Mouse (Mus musculus): ENCODE results near the gene Chordc1. TPM values are rescaled to one million over a fixed set of nuclear protein-coding genes. Genes with fewer than 3 reads are reported as not detected.

Chordc1 gene
- polyA plus RNA-seq, 2 experiments, result 15.6 to 35.0 TPM

DNA sequence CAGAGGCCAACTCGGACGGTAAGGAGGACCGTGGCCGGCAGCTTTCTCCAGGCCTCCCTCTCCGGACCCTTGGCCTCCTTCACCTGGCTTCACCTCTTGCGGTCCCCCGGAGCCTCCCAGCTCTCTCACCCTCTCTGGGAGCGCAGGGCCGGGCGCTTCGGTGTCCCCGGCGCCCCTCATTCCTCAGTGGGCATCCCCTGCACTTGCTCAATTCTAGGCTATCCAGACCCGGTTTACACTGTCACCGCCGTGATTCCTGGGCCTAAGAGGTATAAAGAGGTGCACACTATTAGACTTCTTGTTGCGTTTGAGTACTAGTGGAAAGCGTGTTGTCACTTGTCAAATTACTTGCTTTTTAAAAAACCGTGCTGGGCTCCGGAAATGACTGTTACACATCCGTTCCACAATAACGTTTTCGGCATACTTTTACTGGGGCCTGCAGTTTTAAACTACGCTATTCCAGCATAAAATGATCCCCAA, 558 bp downstream of the Chordc1 start:
- no peaks in the 10 kb centered on the region for H3K27me3 ChIP-seq (ENCODE audit: control insufficient read depth, insufficient read depth, low read length)
- H3K36me3 ChIP-seq (replicated peaks; ENCODE audit: control insufficient read depth, insufficient read depth, low read depth), result no peaks in the 10 kb centered on the region
- no peaks in the 10 kb centered on the region for H3K9me3 ChIP-seq (ENCODE audit: control insufficient read depth, low read length)
- peak overlapping the region; percentile 93 for H3K9ac ChIP-seq (replicated peaks)
- peak overlapping the region; percentile 84 to 90 for H3K4me3 ChIP-seq (ENCODE audit: insufficient read depth in 1 of 2, low read depth in 2 of 2, low read length in 2 of 2)
- H3K4me2 ChIP-seq (ENCODE audit: low read depth), result peak overlapping the region; percentile 77
- DNase-seq (ENCODE audit: low read depth in 3 of 3, low spot score in 3 of 3) (peak in 1 of 3 experiments; percentile 19), ATAC-seq (ENCODE audit: insufficient read depth) (peak; percentile 56)
- TF ChIP-seq EP300 (IDR thresholded peaks at IDR 0.05; ENCODE audit: low read depth), result no peak
- TF ChIP-seq CTCF (IDR thresholded peaks at IDR 0.05; ENCODE audit: low read depth), result no peak
- WGBS (ENCODE audit: insufficient replicate concordance), result under 1% methylated on average over 24 of the region's 24 CpGs
- peak overlapping the region; percentile 70 for H3K27ac ChIP-seq
- peaks cover 0 to 4% of the 10 kb centered on the region in 2 experiments; a peak in 2 of 4 replicates for H3K4me1 ChIP-seq (replicated peaks; ENCODE audit: control insufficient read depth in 2 of 2, insufficient read depth in 2 of 2, low read length in 1 of 2)

DNA sequence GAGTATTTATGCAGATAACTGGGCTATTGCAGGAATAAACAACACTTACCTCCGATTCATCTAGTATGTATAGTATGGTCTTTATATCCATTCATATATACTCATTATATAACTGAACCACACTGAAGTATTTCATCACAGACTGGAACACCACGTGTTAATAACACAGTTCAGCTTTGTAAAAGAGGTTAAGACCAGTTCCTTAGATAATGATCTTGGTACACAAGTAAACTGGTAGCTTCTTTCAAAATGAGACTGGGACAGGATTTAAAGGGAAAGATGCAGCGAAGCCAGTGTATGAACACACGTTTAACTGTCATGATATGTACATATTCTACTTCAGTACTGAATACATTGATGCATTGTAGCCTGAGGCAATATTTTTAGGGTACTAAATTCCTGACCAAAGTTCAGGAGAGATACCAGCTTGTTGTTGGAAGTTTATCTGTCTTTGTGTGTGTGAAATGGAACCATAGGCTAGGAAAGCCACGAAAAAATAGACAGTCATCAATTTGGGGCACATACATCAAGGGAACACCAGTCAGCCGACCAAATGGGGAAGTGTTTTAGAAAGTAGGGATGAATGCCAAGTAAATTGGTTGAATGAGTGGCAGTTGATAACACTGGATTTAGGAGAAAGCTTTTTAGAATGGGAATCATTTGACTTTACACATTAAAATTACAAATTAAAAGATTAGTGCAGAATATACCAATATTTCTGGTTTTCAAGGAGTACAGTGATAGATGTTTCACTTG, 1.3 kb downstream of the Chordc1 start:
- Histone ChIP-seq H3K4me2 (ENCODE audit: low read depth) (peak overlapping the region; percentile 77), H3K9me3 (ENCODE audit: control insufficient read depth, low read length) (no peaks in the 10 kb centered on the region), H3K4me3 (ENCODE audit: insufficient read depth in 1 of 2, low read depth in 2 of 2, low read length in 2 of 2) (peak overlapping the region; percentile 84 to 90), H3K27me3 (ENCODE audit: control insufficient read depth, insufficient read depth, low read length) (no peaks in the 10 kb centered on the region), H3K9ac (replicated peaks) (peak overlapping the region; percentile 93), H3K36me3 (replicated peaks; ENCODE audit: control insufficient read depth, insufficient read depth, low read depth) (no peaks in the 10 kb centered on the region), H3K27ac (no peak overlapping the region; the same call in 1 of the 2 replicates), H3K4me1 (replicated peaks; ENCODE audit: control insufficient read depth in 2 of 2, insufficient read depth in 2 of 2, low read length in 1 of 2) (peaks cover 0 to 4% of the 10 kb centered on the region in 2 experiments; a peak in 2 of 4 replicates)
- TF ChIP-seq CTCF (IDR thresholded peaks at IDR 0.05; ENCODE audit: low read depth) (no peak), EP300 (IDR thresholded peaks at IDR 0.05; ENCODE audit: low read depth) (no peak)
- 17% methylated on average over 6 of the region's 6 CpGs for WGBS (ENCODE audit: insufficient replicate concordance)
- DNase-seq (ENCODE audit: low read depth in 3 of 3, low spot score in 3 of 3), result peak in 1 of 3 experiments; percentile 28
- no peak for ATAC-seq (ENCODE audit: insufficient read depth)

DNA sequence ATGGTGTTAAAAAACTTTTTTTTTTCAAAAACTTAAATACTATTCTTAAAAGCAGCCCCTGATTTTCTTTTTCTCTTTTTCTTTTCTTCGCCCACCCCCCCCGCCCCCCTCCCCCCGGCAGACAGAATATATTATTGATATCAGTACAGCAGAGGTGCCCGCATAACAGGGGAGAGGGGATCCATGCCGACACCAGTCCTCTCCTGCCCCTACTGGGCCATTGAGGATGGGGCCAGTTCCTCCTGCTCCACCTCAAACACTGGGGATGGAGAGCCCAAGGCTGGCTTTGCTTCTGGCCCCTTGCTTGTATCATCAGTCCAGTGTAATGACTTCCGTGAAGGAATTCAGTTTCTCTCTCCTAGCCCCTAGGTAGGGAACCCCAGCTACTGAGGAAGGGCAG, 6.4 kb downstream of the Chordc1 start:
- Histone ChIP-seq H3K9me3 (ENCODE audit: control insufficient read depth, low read length) (no peaks in the 10 kb centered on the region), H3K4me3 (ENCODE audit: insufficient read depth in 1 of 2, low read depth in 2 of 2, low read length in 2 of 2) (no peak overlapping the region), H3K27ac (no peak overlapping the region), H3K36me3 (replicated peaks; ENCODE audit: control insufficient read depth, insufficient read depth, low read depth) (peaks cover 15% of the 10 kb centered on the region), H3K4me2 (ENCODE audit: low read depth) (no peak overlapping the region), H3K9ac (replicated peaks) (no peak overlapping the region), H3K27me3 (ENCODE audit: control insufficient read depth, insufficient read depth, low read length) (no peaks in the 10 kb centered on the region), H3K4me1 (replicated peaks; ENCODE audit: control insufficient read depth in 2 of 2, insufficient read depth in 2 of 2, low read length in 1 of 2) (peaks cover 0 to 3% of the 10 kb centered on the region in 2 experiments; a peak in 2 of 4 replicates)
- 76% methylated on average over 6 of the region's 6 CpGs for WGBS (ENCODE audit: insufficient replicate concordance)
- DNase-seq (ENCODE audit: low read depth in 3 of 3, low spot score in 3 of 3) (no peak), ATAC-seq (ENCODE audit: insufficient read depth) (no peak)
- TF ChIP-seq CTCF (IDR thresholded peaks at IDR 0.05; ENCODE audit: low read depth) (no peak), EP300 (IDR thresholded peaks at IDR 0.05; ENCODE audit: low read depth) (no peak)

DNA sequence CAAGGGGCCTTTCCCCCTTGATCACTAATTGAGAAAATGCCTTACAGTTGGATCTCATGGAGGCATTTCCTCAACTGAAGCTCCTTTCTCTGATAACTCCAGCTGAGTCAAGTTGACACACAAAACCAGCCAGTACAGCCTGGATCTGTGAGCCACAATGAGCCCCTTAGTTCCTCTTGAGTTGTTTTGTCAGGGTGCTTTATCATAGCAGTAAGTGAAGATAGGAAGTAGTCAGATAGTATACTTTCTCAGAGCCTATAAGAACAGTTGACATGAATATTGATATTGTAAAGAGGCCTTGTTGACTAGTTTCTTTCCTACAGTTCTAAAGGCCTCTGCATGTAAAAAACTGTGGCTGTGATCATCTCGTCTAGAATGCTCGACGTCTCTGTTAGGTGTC, 28.1 kb downstream of the Chordc1 start:
- no peak overlapping the region for H3K27ac ChIP-seq
- 78% methylated on average over 3 of the region's 3 CpGs for WGBS (ENCODE audit: insufficient replicate concordance)
- H3K4me2 ChIP-seq (ENCODE audit: low read depth), result no peak overlapping the region
- H3K9ac ChIP-seq (replicated peaks), result no peak overlapping the region
- H3K36me3 ChIP-seq (replicated peaks; ENCODE audit: control insufficient read depth, insufficient read depth, low read depth), result no peaks in the 10 kb centered on the region
- no peak for TF ChIP-seq CTCF (IDR thresholded peaks at IDR 0.05; ENCODE audit: low read depth)
- TF ChIP-seq EP300 (IDR thresholded peaks at IDR 0.05; ENCODE audit: low read depth), result no peak
- H3K9me3 ChIP-seq (ENCODE audit: control insufficient read depth, low read length), result no peaks in the 10 kb centered on the region
- H3K27me3 ChIP-seq (ENCODE audit: control insufficient read depth, insufficient read depth, low read length), result no peaks in the 10 kb centered on the region
- ATAC-seq (ENCODE audit: insufficient read depth) (no peak), DNase-seq (ENCODE audit: low read depth in 3 of 3, low spot score in 3 of 3) (no peak)
- H3K4me1 ChIP-seq (replicated peaks; ENCODE audit: control insufficient read depth in 2 of 2, insufficient read depth in 2 of 2, low read length in 1 of 2), result no peaks in the 10 kb centered on the region
- H3K4me3 ChIP-seq (ENCODE audit: insufficient read depth in 1 of 2, low read depth in 2 of 2, low read length in 2 of 2), result no peak overlapping the region

Other genes starting within 250 kb of the Chordc1 start
- 0.16 and 0.21 TPM in 2 replicates for gene Naalad2, start 110.9 kb downstream of the Chordc1 start, polyA plus RNA-seq (2012; rRNA removed)
- 0.35 and 0.50 TPM in 2 replicates for gene Naalad2, start 110.9 kb downstream of the Chordc1 start, polyA plus RNA-seq (2014; fragmentation: Nextera tagmentation; extraction: Ambion mirVana)
- not detected in 2 replicates for gene Ubtfl1, start 112.3 kb downstream of the Chordc1 start, polyA plus RNA-seq (2012; rRNA removed)
- gene Ubtfl1, start 112.3 kb downstream of the Chordc1 start, polyA plus RNA-seq (2014; fragmentation: Nextera tagmentation; extraction: Ambion mirVana), result not detected in 2 replicates
- not detected in 2 replicates for gene Mbd3l2, start 138.5 kb downstream of the Chordc1 start, polyA plus RNA-seq (2012; rRNA removed)
- gene Mbd3l2, start 138.5 kb downstream of the Chordc1 start, polyA plus RNA-seq (2014; fragmentation: Nextera tagmentation; extraction: Ambion mirVana), result not detected in 2 replicates
- 0.15 and 0.26 TPM in 2 replicates for gene Zfp558, start 186.1 kb downstream of the Chordc1 start, polyA plus RNA-seq (2012; rRNA removed)
- 0.10 and 0.37 TPM in 2 replicates for gene Zfp558, start 186.1 kb downstream of the Chordc1 start, polyA plus RNA-seq (2014; fragmentation: Nextera tagmentation; extraction: Ambion mirVana)
- gene Mbd3l1, start 186.2 kb downstream of the Chordc1 start, polyA plus RNA-seq (2012; rRNA removed), result not detected in 2 replicates
- not detected in 2 replicates for gene Mbd3l1, start 186.2 kb downstream of the Chordc1 start, polyA plus RNA-seq (2014; fragmentation: Nextera tagmentation; extraction: Ambion mirVana)